Mouse (Mus musculus) adrenal gland, adult (tissue): ENCODE data around the gene Srrm1.
A peak's percentile ranks its signal among the peaks of the same experiment; 100 is the strongest.

Experiments
- DNase-seq, 2 experiments: peaks; one replicate each; pipeline ENCODE4 v3.0.0; 2022 to 2023; ENCODE audit warnings: low spot score in 1 of 2; ENCODE audit not compliant: inconsistent age in 2 of 2

Gene Srrm1

DNA sequence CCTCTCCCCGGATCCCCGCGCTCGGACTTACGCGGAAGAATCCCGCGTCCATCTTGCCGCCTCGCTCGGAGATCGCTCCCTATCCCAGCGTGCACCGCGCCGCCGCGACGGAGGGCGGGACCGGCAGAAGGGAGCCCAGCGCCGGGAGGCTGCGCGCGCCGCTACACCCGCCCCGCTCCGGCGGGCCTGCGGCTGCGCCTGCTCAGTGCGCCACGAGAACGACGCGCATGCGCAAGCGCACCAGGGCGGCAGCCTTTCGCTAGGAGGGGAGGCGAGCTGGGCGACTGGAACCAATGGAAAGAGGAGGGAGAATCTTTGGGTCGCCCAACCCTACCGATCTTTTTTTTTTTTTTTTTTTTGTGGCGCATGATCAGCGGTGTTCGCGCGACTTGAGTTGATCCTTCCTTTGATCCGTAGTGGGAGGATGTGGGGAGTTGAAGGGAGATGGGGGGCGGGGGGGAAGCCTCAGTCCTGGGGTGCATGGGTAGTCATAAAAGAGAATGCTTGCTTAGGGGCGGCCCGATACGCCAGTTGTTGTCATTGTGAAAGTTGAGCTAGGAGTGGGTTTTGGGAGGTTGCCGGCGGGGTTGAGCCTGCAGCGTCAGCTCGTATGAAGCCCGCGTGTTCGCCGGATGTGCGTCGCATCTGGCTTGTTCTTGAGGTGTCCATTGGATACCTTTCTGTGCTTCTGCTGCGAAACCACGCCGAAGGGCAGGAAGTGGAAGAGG, at the start of gene Srrm1:
Gene Srrm1 (minus strand): TSS at position 256 of the 728 bp plus-strand sequence.
- peak; percentile 99 to 100 for DNase-seq

DNA sequence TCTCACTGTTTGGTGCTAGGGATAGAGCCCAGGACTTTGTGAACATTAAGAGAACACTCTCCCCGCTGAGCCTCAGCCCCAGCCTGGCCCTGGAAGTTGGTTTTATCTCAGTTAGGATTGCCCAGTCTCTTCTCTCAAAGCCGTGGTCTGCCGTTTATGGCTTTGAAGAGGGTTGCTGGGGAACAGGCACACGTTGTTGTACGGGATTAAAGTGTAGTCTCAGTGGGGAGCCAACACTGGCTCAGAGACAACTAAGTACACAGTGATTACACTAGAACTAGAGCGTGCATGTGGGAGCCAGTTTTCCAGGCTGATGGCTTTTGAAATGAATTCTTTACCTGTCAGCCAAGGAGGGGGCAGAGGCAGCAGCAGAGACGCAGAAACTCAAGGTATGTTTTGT, 48.8 kb upstream of the Srrm1 start:
- no peak for DNase-seq

DNA sequence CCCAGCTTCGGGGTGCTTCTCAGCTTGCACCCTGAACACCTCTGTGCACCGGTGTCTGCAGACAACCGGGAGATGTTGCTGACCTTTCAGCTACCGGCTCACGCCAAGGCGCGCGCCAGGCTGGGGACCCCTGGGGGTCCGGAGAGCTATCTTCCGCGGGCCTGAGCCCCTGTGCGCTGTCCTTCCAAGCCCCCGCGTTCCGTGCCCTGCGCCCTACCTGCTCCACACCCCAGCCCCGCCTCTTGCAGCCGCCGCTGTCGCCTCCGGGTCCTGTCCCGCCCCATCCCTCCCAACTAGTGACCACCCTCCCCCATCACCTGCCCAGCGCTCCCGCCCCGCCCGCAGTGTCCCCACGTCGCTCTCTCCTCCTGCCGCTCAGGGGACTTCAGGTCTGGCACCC, 44.9 kb upstream of the Srrm1 start, which contains the start of gene Ncmap:
Gene Ncmap (minus strand): TSS at position 237 of the 400 bp plus-strand sequence.
- DNase-seq, result no peak

DNA sequence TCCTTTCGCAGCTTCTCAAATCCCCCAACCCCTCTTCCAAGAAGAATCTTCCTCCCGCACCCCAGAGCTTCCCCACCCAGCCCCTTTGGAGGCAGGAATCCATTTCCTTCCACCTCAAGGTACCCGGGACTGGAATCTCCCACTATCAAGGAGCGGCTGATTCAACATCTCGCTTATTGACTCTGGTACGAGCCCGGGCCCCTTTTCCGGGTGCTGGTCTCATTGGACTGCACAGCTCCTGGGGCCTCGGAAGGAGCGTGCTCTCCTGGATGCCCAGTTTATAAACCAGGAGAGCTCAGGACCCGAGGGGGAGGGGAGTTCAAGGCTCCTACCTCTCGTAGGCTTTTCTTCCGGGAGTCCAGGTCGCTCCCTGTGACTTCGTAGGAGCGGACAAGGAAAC, 44.4 kb upstream of the Srrm1 start:
- DNase-seq, result no peak

DNA sequence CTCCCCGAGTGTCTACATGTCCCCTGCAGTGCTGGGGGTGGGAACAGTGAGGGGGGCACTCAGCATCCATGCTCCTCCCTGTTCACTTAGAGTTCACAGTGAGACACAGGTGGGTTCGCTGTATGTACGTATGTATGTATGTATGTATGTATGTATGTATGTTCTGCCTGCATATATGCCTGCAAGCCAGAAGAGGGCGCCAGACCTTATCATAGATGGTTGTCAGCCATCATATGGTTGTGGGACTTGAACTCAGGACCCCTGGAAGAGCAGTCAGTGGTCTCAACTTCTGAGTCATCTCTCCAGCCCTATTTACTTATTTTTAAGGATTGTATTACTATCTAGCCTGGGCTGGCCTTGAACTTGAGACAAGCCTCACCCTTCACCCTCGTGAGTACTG, 43.2 kb upstream of the Srrm1 start:
- no peak for DNase-seq

DNA sequence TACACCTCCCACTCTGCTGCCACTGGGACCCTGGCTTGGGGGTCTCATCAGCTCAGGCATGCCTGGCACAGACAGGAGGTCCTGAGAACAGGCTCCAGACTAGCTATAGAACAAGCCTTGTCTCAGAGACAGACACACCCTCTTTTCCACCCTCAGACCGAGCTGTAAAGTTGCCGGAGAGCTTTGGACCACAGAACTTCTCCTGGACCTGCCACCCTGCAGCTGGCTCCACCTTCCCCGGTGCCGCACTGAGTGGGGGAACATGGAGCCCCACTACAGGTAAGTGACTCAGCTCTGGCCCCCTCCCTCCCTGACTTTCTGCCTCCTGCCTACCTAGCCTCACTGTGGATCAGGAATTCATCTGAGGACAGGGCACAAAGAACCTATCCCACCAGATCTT, 42.3 kb upstream of the Srrm1 start:
- DNase-seq, result no peak

DNA sequence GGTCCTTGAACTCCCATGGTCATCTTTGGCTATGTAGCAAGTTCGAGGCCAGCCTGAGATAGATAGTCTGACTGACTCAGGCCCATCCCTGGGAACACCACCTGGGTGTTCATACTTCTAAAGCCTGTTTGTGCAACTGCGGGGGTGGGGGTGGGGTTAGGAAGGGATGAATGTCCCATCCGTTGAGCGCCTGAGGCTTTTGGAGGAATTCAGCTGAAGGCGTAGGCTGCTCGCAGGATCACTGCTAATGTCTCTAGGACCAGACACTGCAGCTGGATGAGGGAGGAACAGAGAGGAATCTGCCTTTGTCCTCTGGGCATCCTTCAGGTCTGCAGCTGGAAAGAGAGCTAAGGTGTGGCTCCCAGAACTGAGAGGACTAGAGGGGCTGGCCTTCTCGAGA, 41.5 kb upstream of the Srrm1 start:
- DNase-seq, result no peak

DNA sequence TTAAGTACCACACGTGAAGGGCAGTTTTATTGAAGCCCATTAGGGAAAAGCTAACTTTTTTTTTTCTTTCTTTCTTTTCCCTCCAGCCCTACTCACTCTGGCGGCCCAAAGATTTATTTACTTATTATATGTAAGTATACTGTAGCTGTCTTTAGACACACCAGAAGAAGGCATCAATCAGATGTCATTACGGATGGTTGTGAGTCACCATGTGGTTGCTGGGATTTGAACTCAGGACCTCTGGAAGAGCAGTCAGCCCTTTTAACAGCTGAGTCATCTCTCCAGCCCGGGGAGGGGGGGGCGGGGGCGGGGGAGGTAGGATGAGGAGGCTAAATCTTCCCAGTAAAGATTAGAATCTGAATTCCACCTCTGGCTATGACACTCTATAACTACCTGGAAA, 40.3 kb upstream of the Srrm1 start:
- DNase-seq, result no peak

DNA sequence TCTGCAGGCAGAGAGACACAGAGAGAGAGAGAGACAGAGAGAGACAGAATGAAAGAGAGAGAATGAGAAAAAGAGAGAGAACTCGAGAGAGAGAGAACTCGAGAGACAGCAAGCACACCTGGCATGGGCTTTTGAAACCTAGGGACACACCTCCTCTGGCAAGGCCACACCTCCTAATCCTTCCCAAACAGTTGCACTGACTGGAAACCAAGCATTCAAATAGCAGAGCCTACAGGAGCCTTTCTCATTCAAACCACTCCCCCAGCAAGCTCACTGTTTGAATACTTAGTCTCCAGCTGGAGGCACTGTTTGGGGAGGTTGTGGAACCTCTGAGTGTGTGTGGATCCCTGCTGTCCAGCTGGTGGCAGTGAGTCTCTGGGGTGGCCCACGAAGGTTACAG, 39.7 kb upstream of the Srrm1 start:
- DNase-seq, result no peak

DNA sequence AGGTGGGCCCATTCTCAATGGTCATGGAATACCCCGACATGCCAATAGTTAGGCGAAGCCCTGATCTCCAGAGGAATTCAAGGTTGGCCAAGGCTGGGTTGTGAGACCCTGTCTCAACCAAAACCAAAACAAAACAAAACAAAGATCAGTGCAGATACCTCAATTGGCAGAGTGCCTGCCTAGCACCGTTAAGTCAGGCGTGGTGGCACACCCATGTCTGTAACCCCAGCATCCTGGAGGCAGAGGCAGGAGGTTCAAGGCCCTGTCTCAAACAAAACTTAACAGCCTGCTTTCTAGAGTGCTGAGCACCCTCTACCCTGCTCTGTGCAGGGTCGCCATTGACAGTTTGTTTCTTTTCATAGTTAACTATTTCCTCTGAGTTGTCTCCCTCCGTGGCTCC, 37.9 kb upstream of the Srrm1 start:
- DNase-seq, result no peak

DNA sequence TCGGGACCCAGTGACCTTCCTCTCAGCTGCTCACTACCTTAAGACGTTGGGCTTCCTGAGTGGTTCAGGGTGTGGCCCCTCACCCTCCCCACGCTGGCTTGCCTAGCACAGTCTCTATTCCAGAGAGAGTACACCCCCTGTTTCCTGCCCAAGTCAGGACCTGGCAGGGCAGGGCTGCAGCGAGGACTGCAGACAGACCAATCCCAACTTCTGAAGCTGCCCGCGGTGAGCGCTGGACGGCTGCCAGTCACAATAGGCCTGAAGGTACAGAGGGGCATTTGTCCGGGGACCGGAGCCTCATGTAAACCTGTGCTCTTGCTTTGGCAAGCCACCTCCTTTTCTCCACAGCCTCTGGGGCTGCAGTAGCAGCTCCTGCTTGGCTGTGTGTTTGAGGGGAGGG, 32.5 kb upstream of the Srrm1 start:
- no peak for DNase-seq

DNA sequence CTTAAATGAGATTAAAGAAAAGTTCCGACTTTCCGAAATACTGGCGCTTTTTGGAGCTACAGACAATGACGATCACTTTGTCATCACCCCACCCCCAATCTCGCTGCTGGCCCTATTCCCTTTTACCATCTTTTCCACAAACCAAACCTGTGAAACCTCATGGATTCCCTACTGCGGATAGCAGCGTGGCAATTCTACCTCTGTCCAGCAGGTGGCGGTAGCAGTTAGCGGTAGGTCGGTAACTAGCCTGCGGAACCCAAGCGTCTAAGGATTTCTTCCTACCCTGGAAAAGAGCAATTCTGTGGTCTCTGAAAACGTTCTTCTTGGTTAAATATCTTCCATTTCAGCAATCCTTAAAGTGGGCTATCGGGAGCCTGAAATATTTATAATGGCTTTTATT, 29.2 kb upstream of the Srrm1 start:
- peak; percentile 58 to 85 for DNase-seq

DNA sequence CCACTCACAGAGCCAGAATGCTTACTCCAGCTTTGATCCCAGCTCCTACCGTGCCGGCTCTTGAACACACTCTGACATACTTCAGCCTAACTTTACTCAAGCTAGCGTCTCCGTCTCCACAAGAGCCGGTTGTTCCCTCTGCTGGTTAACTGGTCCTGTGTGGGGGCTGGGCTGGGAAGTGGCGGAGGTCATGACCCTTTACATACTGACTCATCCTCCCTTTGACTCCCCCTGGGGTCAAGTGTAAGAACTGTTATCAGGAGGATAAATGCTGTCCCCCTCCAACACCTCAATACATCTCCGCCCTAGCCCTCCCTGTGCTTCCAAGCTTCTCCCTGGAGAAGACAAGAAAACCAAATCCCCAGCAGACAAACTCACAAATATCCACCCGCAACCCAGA, 28.2 kb upstream of the Srrm1 start:
- no peak for DNase-seq

DNA sequence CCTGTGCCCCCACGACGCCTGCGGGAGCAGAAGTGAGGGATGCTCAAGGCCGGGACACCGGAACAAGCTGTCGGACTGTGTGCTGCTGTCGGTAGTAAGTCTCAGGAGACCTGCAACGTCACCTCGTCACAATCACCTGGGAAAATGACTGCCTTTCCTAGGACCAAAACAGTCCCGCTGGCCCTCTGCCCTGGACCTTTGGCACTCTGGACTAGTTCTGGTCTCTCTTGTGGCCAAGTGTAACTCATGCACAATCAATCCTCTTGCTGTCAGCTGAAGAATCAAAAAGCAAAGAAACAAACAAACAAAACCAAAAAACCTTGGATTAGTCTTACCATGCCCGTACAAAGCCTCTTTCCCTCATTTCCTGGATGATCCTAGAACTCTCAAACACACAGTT, 24.1 kb upstream of the Srrm1 start:
- DNase-seq, result no peak

DNA sequence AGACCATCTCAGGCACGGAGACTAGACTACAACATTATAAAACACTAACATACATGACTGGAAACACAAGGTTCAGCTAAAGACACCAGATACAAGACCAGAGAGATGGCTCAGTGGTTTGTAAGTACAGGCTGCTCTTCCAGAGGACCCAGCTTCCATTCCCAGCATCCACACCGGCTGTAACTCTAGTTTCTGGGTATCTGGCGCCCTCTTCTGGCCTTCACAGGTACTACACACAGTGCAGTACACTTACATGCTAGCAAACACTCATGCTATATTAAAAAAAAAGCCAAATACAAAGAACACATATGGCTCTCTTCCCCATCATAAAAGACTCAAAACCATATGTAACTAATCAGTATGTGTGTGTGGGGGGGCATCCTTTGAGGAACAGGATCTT, 22.3 kb upstream of the Srrm1 start:
- no peak for DNase-seq

DNA sequence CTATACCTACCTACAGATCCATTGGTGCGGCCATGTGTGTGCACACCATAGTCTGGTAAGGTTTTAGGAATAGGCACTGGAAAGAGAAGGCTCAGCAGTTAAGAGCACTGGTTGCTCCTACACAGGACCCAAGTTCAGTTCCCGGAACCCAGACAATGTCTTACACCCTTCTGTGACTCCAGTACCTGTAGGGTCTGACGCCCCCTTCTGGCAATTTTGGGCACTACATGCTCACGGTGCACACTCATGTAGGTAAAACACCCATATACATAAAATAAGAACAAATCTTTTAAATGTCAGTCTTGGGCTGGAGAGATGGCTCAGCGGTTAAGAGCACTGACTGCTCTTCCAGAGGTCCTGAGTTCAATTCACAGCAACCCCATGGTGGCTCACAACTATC, 20.2 kb upstream of the Srrm1 start:
- no peak for DNase-seq

DNA sequence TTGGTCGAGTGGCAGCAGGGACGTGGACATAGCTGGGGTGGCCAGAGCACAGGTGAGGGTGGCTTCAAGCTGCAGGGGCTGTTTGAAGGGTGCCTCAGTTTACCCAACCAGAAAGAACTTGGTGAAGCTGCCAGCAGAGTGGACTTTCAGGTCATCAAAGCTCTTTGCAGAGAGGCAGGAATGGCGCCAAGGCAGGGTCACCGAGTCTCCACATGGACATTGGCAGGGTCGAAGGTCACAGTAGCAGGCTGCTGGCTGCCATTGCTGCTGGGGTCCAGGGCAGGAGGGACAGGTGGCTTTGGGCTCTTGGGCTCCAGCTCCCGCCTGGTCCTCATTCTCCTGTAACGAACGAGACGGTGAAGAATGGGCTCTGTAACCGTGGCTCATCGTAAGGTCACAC, 17.3 kb upstream of the Srrm1 start:
- no peak for DNase-seq

DNA sequence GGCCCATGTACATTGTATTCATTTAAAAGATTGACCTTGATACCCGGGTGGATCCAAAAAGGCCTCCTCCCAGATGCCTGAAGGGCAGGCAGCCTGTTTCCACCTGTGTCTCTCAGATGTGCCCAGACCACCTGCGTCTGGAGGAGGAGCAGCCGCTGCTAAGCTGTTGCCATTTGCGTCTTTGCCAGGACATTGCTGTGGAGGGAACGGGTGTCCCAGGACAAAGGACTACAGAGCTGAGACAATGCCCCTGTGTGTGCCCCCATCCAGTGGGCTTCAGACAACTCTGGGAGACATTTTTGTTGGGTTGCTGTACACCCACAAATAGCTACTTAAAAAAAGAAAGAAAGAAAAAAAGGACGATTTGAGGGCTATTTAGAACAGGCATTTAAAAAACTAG, 9.7 kb upstream of the Srrm1 start:
- DNase-seq, result no peak

DNA sequence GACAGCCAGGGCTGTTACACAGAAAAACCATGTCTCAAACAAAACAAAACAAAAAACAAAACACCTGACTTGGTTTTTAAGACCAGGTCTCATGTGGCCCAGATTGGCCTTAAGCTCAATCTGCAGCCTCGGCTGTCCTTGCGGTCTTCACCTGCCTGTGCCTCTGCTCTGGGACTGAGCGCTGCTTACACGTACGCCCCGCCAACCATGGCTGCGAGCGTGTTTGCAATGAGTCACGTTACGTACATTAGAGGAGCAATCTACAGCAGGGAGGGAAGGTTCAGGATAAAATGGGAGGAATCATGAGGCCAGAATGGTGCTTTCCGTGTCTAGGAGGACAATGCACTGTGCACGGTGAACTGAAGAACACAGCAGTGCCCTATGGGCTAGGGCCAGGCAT, 8.6 kb upstream of the Srrm1 start:
- DNase-seq, result no peak

DNA sequence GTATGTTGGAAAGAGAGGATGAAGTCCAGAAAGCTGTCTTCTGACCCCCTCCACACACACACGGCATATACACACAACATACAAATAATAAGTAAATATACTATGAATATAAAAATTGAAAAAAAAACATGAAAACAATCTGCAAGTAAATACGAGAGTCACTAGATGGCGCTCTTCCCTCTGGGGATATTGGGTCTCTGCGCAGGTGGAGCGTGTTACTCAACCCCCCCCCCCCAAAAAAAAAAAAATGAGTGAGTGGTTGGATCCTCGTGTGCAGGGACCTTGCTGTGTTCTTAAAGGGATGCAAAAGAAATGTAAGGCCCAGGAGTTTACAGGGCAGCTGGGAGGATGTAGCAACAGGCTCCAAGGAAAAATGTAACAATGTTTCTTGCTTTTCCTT, 5.6 kb upstream of the Srrm1 start:
- peak in 1 of 2 experiments; percentile 69 for DNase-seq

DNA sequence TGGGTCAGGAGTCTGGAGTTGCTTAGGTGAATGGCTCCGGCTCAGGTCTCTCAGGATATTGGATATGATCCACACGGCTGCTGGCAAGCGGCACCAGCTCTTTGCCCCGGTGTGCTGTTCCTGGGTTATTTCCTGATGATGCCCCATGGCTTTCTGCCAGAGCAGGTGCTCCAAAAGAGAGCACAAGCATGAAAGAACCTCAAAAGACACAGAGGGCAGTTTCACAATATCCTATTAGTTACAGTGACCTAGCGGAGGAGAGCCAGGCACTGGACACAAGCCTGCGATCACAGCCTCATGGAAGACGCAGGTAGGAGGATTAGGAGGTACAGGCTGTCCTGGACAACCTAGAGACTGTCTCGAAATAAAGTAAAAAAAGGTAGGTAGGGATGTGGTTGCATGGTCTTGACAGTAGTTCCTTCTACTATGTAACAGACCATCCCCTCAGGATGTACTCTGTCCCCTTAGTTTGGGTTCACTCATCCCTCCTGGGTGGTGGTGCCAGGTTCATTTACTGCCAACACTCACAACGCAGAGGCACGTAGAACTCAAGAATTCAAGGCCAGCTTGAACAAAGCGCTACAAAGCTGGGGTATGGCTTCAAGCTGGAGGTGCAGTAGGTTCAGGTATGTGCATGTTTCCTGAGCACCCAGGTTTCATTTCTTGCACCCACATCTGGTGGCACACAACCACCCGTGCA, 4.2 kb upstream of the Srrm1 start:
- no peak for DNase-seq

DNA sequence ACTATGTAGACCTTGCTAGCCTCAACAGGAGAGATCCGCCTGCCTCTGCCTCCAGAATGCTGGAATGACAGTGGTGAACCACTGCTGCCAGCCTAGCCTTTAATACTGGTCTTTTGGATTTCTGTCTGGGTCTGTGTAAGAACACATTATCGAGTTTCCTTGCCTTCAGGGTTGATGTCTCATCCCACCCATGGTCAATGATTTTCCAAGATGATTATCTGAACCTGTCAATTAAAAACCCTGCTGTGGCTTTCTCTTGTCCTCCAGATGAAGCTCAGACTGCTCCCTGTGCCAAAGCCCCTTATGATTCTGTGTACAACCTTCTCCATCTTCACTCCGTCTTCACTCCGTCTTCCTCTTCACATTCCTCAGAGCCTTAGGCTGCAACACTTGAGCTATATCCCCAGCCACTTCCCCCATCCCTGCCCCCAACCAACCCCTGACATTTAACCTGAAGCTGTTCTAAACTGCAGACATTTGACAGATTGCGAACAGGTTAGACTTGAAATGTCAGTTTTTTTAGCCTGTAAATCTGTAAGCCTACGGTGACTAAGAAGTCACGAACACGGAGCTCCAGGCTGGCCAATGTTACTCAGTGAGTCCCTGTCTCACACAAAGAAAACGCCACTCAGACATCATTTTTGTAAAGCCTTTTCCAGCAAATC, 2.9 kb upstream of the Srrm1 start:
- DNase-seq, result no peak
